Mouse (Mus musculus): ENCODE results near the gene Ifna2. TPM values are rescaled to one million over a fixed set of nuclear protein-coding genes. Genes with fewer than 3 reads are reported as not detected.

Gene Ifna2
- polyA plus RNA-seq, 1 experiment from 2014 or later, result not detected

- H3K27ac ChIP-seq, result no peak overlapping the region
- no peaks in the 10 kb centered on the region for H3K4me1 ChIP-seq
- WGBS, result 50% methylated on average over 5 of the region's 5 CpGs
- H3K4me3 ChIP-seq, result no peak overlapping the region
- H3K4me2 ChIP-seq, result no peak overlapping the region
- H3K27me3 ChIP-seq, result no peaks in the 10 kb centered on the region; the same call in 1 of the 2 replicates
- no peaks in the 10 kb centered on the region for H3K9me3 ChIP-seq
- ATAC-seq (ENCODE audit: insufficient number of reproducible peaks, low FRiP score, low TSS enrichment, low read depth), result no peak
- H3K36me3 ChIP-seq, result no peaks in the 10 kb centered on the region
- H3K9ac ChIP-seq, result no peak overlapping the region
These were observed 15.1 kb upstream of the Ifna2 start for GRCm38 (mm10) chr4:88698781-88699180.

- 80% methylated on average over 4 of the region's 4 CpGs for WGBS
- H3K9me3 ChIP-seq, result no peaks in the 10 kb centered on the region
- no peak overlapping the region for H3K27ac ChIP-seq
- no peaks in the 10 kb centered on the region for H3K4me1 ChIP-seq
- no peak overlapping the region for H3K4me3 ChIP-seq
- no peaks in the 10 kb centered on the region; the same call in 1 of the 2 replicates for H3K27me3 ChIP-seq
- ATAC-seq (ENCODE audit: insufficient number of reproducible peaks, low FRiP score, low TSS enrichment, low read depth), result no peak
- H3K4me2 ChIP-seq, result no peak overlapping the region
- no peak overlapping the region for H3K9ac ChIP-seq
- no peaks in the 10 kb centered on the region for H3K36me3 ChIP-seq
These were observed 14.0 kb upstream of the Ifna2 start for GRCm38 (mm10) chr4:88697753-88698152.

- Histone ChIP-seq H3K4me2 (no peak overlapping the region), H3K27ac (no peak overlapping the region), H3K36me3 (no peaks in the 10 kb centered on the region), H3K4me1 (no peaks in the 10 kb centered on the region), H3K4me3 (no peak overlapping the region), H3K27me3 (no peaks in the 10 kb centered on the region; the same call in 1 of the 2 replicates), H3K9me3 (no peaks in the 10 kb centered on the region), H3K9ac (no peak overlapping the region)
- no peak for ATAC-seq (ENCODE audit: insufficient number of reproducible peaks, low FRiP score, low TSS enrichment, low read depth)
- 42% methylated on average over 6 of the region's 6 CpGs for WGBS
These were observed 13.4 kb upstream of the Ifna2 start for GRCm38 (mm10) chr4:88697108-88697507.

- 19% methylated on average over 3 of the region's 3 CpGs for WGBS
- no peaks in the 10 kb centered on the region for H3K9me3 ChIP-seq
- no peaks in the 10 kb centered on the region for H3K4me1 ChIP-seq
- H3K4me3 ChIP-seq, result no peak overlapping the region
- no peak overlapping the region for H3K27ac ChIP-seq
- ATAC-seq (ENCODE audit: insufficient number of reproducible peaks, low FRiP score, low TSS enrichment, low read depth), result no peak
- H3K9ac ChIP-seq, result no peak overlapping the region
- H3K4me2 ChIP-seq, result no peak overlapping the region
- no peaks in the 10 kb centered on the region; the same call in 1 of the 2 replicates for H3K27me3 ChIP-seq
- no peaks in the 10 kb centered on the region for H3K36me3 ChIP-seq
These were observed 12.6 kb upstream of the Ifna2 start for GRCm38 (mm10) chr4:88696237-88696884.

- H3K9ac ChIP-seq, result no peak overlapping the region
- no peaks in the 10 kb centered on the region for H3K9me3 ChIP-seq
- no peaks in the 10 kb centered on the region for H3K36me3 ChIP-seq
- H3K27me3 ChIP-seq, result no peaks in the 10 kb centered on the region; the same call in 1 of the 2 replicates
- no peaks in the 10 kb centered on the region for H3K4me1 ChIP-seq
- ATAC-seq (ENCODE audit: insufficient number of reproducible peaks, low FRiP score, low TSS enrichment, low read depth), result no peak
- H3K27ac ChIP-seq, result no peak overlapping the region
- H3K4me3 ChIP-seq, result no peak overlapping the region
- H3K4me2 ChIP-seq, result no peak overlapping the region
- 78% methylated on average over 2 of the region's 2 CpGs for WGBS
These were observed 9.7 kb upstream of the Ifna2 start for GRCm38 (mm10) chr4:88693392-88693791.

- ATAC-seq (ENCODE audit: insufficient number of reproducible peaks, low FRiP score, low TSS enrichment, low read depth), result no peak
- H3K36me3 ChIP-seq, result no peaks in the 10 kb centered on the region
- no peaks in the 10 kb centered on the region for H3K4me1 ChIP-seq
- H3K4me2 ChIP-seq, result no peak overlapping the region
- no peaks in the 10 kb centered on the region; the same call in 1 of the 2 replicates for H3K27me3 ChIP-seq
- no peaks in the 10 kb centered on the region for H3K9me3 ChIP-seq
- H3K9ac ChIP-seq, result no peak overlapping the region
- WGBS, result 88% methylated on average over 1 of the region's 1 CpGs
- no peak overlapping the region for H3K4me3 ChIP-seq
- H3K27ac ChIP-seq, result no peak overlapping the region
These were observed 8.8 kb upstream of the Ifna2 start for GRCm38 (mm10) chr4:88692537-88692936.

- Histone ChIP-seq H3K27me3 (no peaks in the 10 kb centered on the region; the same call in 1 of the 2 replicates), H3K9me3 (no peaks in the 10 kb centered on the region), H3K9ac (no peak within 1 kb of the TSS), H3K27ac (no peak within 1 kb of the TSS), H3K4me2 (no peak within 1 kb of the TSS), H3K4me1 (no peaks in the 10 kb centered on the region), H3K36me3 (no peaks in the 10 kb centered on the region), H3K4me3 (no peak within 1 kb of the TSS)
- ATAC-seq (ENCODE audit: insufficient number of reproducible peaks, low FRiP score, low TSS enrichment, low read depth), result no peak
- WGBS, result 78% methylated on average over 2 of the region's 2 CpGs
These were observed 7.5 kb upstream of the Ifna2 start, which contains the start of gene Ifnab for GRCm38 (mm10) chr4:88691259-88691658. TSS of gene Ifnab (minus strand) at chr4:88691359.

- H3K4me2 ChIP-seq, result no peak overlapping the region
- WGBS, result 62% methylated on average over 3 of the region's 3 CpGs
- H3K4me1 ChIP-seq, result no peaks in the 10 kb centered on the region
- H3K9me3 ChIP-seq, result no peaks in the 10 kb centered on the region
- H3K36me3 ChIP-seq, result no peaks in the 10 kb centered on the region
- no peak for ATAC-seq (ENCODE audit: insufficient number of reproducible peaks, low FRiP score, low TSS enrichment, low read depth)
- H3K4me3 ChIP-seq, result no peak overlapping the region
- H3K27me3 ChIP-seq, result no peaks in the 10 kb centered on the region
- H3K9ac ChIP-seq, result no peak overlapping the region
- H3K27ac ChIP-seq, result no peak overlapping the region
These were observed 2.4 kb downstream of the Ifna2 start for GRCm38 (mm10) chr4:88681353-88681752.

GRCm38 (mm10) chr4:88680362-88680761 lies 3.4 kb downstream of the Ifna2 start:
- no peaks in the 10 kb centered on the region for H3K9me3 ChIP-seq
- H3K4me2 ChIP-seq, result no peak overlapping the region
- no peaks in the 10 kb centered on the region for H3K27me3 ChIP-seq
- H3K27ac ChIP-seq, result no peak overlapping the region
- no peak overlapping the region for H3K9ac ChIP-seq
- H3K36me3 ChIP-seq, result no peaks in the 10 kb centered on the region
- 43% methylated on average over 8 of the region's 8 CpGs for WGBS
- no peak for ATAC-seq (ENCODE audit: insufficient number of reproducible peaks, low FRiP score, low TSS enrichment, low read depth)
- no peaks in the 10 kb centered on the region for H3K4me1 ChIP-seq
- no peak overlapping the region for H3K4me3 ChIP-seq

GRCm38 (mm10) chr4:88676824-88677223 lies 6.9 kb downstream of the Ifna2 start, which contains the start of gene Ifna16:
TSS of gene Ifna16 (minus strand) at chr4:88676924.
- WGBS, result 69% methylated on average over 1 of the region's 1 CpGs
- no peak for ATAC-seq (ENCODE audit: insufficient number of reproducible peaks, low FRiP score, low TSS enrichment, low read depth)

GRCm38 (mm10) chr4:88655461-88655860 lies 28.3 kb downstream of the Ifna2 start:
- Histone ChIP-seq H3K4me1 (no peaks in the 10 kb centered on the region), H3K9ac (no peak overlapping the region), H3K27ac (no peak overlapping the region), H3K27me3 (no peaks in the 10 kb centered on the region), H3K4me2 (no peak overlapping the region), H3K4me3 (no peak overlapping the region), H3K36me3 (no peaks in the 10 kb centered on the region), H3K9me3 (no peaks in the 10 kb centered on the region)
- 33% methylated on average over 1 of the region's 1 CpGs for WGBS
- ATAC-seq (ENCODE audit: insufficient number of reproducible peaks, low FRiP score, low TSS enrichment, low read depth), result no peak

More at GRCm38 (mm10) chr4:88676824-88677223, 6.9 kb downstream of the Ifna2 start, which contains the start of gene Ifna16:
- H3K27ac ChIP-seq, result no peak within 1 kb of the TSS
- H3K4me3 ChIP-seq, result no peak within 1 kb of the TSS
- no peaks in the 10 kb centered on the region for H3K36me3 ChIP-seq
- no peak within 1 kb of the TSS for H3K9ac ChIP-seq
- no peaks in the 10 kb centered on the region for H3K27me3 ChIP-seq
- H3K4me2 ChIP-seq, result no peak within 1 kb of the TSS
- no peaks in the 10 kb centered on the region for H3K9me3 ChIP-seq
- no peaks in the 10 kb centered on the region for H3K4me1 ChIP-seq

- no peak overlapping the region for H3K4me2 ChIP-seq
- H3K9me3 ChIP-seq, result no peaks in the 10 kb centered on the region
- no peaks in the 10 kb centered on the region for H3K36me3 ChIP-seq
- no peak overlapping the region for H3K27ac ChIP-seq
- no peak overlapping the region for H3K9ac ChIP-seq
- ATAC-seq (ENCODE audit: insufficient number of reproducible peaks, low FRiP score, low TSS enrichment, low read depth), result no peak
- H3K4me1 ChIP-seq, result no peaks in the 10 kb centered on the region
- H3K27me3 ChIP-seq, result no peaks in the 10 kb centered on the region
- WGBS, result 74% methylated on average over 3 of the region's 3 CpGs
- no peak overlapping the region for H3K4me3 ChIP-seq
These were observed 30.1 kb downstream of the Ifna2 start for GRCm38 (mm10) chr4:88653644-88654043.

Measured in limb, embryonic 15.5 days (tissue).